Mouse (Mus musculus) liver, embryonic 13.5 days (tissue): Measurements from ENCODE around the gene Tpbgl. TPM values are rescaled to one million over a fixed set of nuclear protein-coding genes. Genes with fewer than 3 reads are reported as not detected.
A peak's percentile ranks its signal among the peaks of the same experiment; 100 is the strongest.

ENCODE experiments used
- ATAC-seq: fragments of 200-750 bp; cut with Nextera tagmentation; 2 replicates; pipeline ENCODE4 v1.8.0; 2017; ENCODE audit warnings: low read depth, mild to moderate bottlenecking, moderate number of reproducible peaks, moderate library complexity
- DNase-seq: peaks from one replicate; pipeline ENCODE4 v3.0.0; 2022
- H3K27ac ChIP-seq: fragments of 300-500 bp; sonication (generic); 2 replicates; pipeline ENCODE4 v1.5.1; 2015; ENCODE audit warnings: moderate library complexity, mild to moderate bottlenecking, inconsistent platforms
- H3K27me3 ChIP-seq: fragments of 300-500 bp; sonication (generic); 2 replicates; pipeline ENCODE4 v1.6.1; 2015; ENCODE audit warnings: mild to moderate bottlenecking, inconsistent platforms
- H3K36me3 ChIP-seq: fragments of 300-500 bp; sonication (generic); 2 replicates; pipeline ENCODE4 v1.6.1; 2015; ENCODE audit warnings: mild to moderate bottlenecking, inconsistent platforms
- H3K4me1 ChIP-seq: fragments of 300-500 bp; sonication (generic); replicated peaks from 2 replicates; pipeline ENCODE4 v1.6.1; 2015; ENCODE audit warnings: inconsistent platforms
- H3K4me2 ChIP-seq: fragments of 300-500 bp; sonication (generic); 2 replicates; pipeline ENCODE4 v1.6.1; 2015; ENCODE audit warnings: inconsistent platforms, mild to moderate bottlenecking, moderate library complexity
- H3K4me3 ChIP-seq: fragments of 300-500 bp; sonication (generic); replicated peaks from 2 replicates; pipeline ENCODE4 v1.5.1; 2015; ENCODE audit warnings: mild to moderate bottlenecking, inconsistent platforms
- H3K9ac ChIP-seq: fragments of 300-500 bp; sonication (generic); 2 replicates; pipeline ENCODE4 v1.6.1; 2015; ENCODE audit warnings: mild to moderate bottlenecking, inconsistent platforms
- H3K9me3 ChIP-seq: fragments of 300-500 bp; sonication (generic); replicated peaks from 2 replicates; pipeline ENCODE4 v1.6.1; 2016; ENCODE audit warnings: inconsistent platforms
- WGBS: fragments of 180-500 bp; shearing (Covaris S2); methylation state at CpG from one replicate; pipeline ENCODE4 v1.1.7; 2015; ENCODE audit not compliant: insufficient replicate concordance; 5-methylcytosine and 5-hydroxymethylcytosine counted together
- polyA plus RNA-seq: library from polyadenylated mRNA; unstranded; fragments of >200 nt; fragmentation: Nextera tagmentation; extraction: Ambion mirVana; gene quantifications from 2 replicates; pipeline ENCODE4 v1.2.1, GENCODE M21; 2015

Gene Tpbgl
- polyA plus RNA-seq, 1 experiment from 2014 or later = 0.16 TPM

DNA sequence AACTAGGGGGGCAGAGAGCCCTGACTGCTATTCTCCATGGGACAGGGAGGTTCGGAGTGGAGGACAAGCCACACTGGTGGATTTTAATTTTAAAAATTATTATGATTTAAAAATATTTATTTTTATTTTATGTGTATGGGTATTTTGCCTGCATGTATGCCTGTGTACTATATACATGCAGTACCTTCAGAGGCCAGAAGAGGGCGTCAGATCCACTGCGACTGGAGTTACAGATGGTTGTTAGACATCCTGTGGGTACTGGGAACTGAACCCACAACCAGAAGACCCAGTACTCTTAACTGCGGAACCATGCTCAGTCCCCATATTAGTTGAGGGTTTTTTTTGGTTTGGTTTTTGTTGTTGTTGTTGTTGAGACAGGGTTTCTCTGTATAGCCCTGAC, 28.2 kb downstream of the Tpbgl start:
- Histone ChIP-seq H3K4me1 (peaks cover 79% of the 10 kb centered on the region), H3K9me3 (no peaks in the 10 kb centered on the region), H3K4me3 (peak overlapping the region; percentile 77), H3K4me2 (peak overlapping the region; percentile 83), H3K27me3 (no peaks in the 10 kb centered on the region), H3K9ac (peak overlapping the region; percentile 92), H3K27ac (peak overlapping the region; percentile 99; the same call in 1 of the 2 replicates), H3K36me3 (peaks cover 90% of the 10 kb centered on the region)
- 74% methylated on average over 4 of the region's 4 CpGs for WGBS
- no peak for ATAC-seq
- no peak for DNase-seq

DNA sequence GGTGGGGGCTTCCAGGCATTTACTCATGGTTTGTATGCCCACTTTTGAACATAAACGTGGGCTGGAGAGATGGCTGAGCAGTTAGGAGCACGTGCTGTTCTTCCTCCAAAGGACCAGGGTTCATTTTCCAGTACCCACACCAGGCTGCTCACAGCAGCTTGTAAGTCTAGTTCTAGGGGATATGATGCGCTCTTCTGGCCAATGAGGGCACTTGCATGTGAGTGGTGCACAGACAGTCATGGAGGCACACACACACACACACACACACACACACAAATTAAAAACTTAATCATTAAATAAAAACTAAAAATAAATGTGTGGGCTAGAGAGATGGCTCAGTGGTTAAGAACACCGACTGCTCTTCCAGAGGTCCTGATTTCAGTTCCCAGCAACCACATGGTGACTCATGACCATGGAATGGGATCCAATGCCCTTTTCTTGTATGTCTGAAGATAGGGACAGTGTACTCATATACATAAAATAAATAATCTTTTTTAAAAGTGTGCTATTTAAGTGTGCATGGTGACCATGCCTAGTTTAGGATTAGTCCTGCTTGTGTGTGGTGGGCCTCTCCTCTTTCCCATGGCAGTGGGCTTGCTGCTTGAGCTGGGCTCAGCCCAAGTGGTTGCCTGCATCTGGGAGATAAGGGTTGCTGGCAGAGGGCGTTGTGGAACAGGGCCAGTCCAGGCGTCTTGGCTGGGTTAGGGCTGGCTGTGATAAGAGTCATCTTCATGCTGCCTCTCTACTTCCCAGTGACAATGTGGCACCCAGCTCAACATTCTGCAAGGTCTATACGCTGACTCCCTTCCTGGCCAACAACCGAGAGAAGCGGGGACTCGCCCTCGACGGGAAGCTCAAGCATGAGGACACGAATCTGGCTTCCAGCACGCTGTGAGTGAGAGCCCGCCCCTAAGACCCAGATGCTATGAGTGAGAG, 32.8 kb downstream of the Tpbgl start:
- Histone ChIP-seq H3K4me1 (peaks cover 79% of the 10 kb centered on the region), H3K9ac (peak overlapping the region; percentile 92), H3K4me3 (peak overlapping the region; percentile 77), H3K27me3 (no peaks in the 10 kb centered on the region), H3K9me3 (no peaks in the 10 kb centered on the region), H3K36me3 (peaks cover 71% of the 10 kb centered on the region), H3K4me2 (peak overlapping the region; percentile 83), H3K27ac (peak overlapping the region; percentile 99)
- DNase-seq (peak; percentile 93), ATAC-seq (peak; percentile 89)
- WGBS = 18% methylated on average over 15 of the region's 15 CpGs

DNA sequence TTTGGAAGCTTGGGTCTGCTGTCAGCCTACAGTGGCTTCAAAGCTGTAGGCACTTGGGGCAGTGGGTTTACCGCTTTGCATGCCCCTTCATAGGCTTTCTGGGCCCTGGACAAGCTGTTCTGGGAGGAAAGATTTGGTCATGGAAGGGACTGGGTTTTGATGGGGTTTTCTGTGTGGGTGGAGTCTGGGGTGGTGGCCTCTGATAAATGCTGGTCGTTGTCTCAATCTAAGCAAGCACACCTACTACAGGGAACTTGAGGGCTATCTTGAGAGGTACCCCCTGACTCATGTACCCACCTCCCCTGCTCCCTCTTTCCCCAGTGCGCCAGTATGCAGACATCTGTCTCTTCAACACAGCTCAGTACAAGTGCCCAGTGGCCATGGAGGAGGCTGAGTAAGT, 34.2 kb downstream of the Tpbgl start:
- Histone ChIP-seq H3K9ac (peak overlapping the region; percentile 92), H3K4me3 (peak overlapping the region; percentile 77), H3K27me3 (no peaks in the 10 kb centered on the region), H3K27ac (peak overlapping the region; percentile 99), H3K4me2 (peak overlapping the region; percentile 83), H3K36me3 (peaks cover 70% of the 10 kb centered on the region), H3K9me3 (no peaks in the 10 kb centered on the region), H3K4me1 (peaks cover 64% of the 10 kb centered on the region)
- 18% methylated on average over 3 of the region's 3 CpGs for WGBS
- ATAC-seq (peak; percentile 67), DNase-seq (peak; percentile 73)

DNA sequence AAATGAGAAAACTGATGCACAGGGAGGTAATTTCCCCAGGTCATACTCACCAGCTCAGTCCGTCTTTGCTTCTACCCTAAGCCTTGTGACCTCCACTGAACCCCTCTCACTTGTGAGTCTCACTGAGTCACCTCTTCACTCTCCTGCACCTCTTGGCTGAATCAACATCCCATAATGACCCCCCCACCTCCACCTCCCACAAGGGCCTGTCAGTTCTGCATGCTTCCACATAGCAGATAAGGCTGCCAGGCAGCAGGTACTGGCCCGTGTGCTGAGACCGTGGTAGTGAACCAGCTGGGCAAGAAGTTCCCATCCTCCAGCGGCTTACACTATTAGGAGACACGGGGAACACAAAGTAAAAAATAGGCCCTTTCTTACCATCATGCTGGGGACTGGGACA, 36.3 kb downstream of the Tpbgl start:
- ATAC-seq = peak; percentile 29
- Histone ChIP-seq H3K4me3 (no peak overlapping the region), H3K9ac (peak overlapping the region; percentile 92), H3K27ac (peak overlapping the region; percentile 99), H3K27me3 (no peaks in the 10 kb centered on the region), H3K9me3 (no peaks in the 10 kb centered on the region), H3K4me1 (peaks cover 46% of the 10 kb centered on the region), H3K4me2 (peak overlapping the region; percentile 38), H3K36me3 (peaks cover 69% of the 10 kb centered on the region)
- peak; percentile 59 for DNase-seq
- WGBS = 54% methylated on average over 5 of the region's 5 CpGs

DNA sequence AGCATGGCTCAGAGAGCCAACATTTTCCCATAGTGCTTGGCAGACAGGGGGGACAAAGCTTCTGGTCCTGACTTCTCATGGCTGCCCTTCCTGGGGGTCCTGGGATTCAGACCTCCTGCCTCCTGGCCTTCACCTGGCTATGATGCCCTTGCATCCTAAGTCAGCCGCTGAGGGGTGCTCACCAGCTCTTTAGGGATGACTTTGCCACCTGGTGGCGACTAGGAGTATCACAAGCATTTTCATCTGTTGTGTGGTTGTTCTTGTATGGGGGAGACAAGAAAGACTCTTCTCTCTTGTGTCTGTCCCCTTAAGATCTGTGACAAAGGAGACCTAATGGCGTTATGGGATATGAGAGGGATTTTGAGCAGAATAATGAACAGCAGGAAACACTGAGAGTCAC, 36.8 kb downstream of the Tpbgl start:
- H3K36me3 ChIP-seq = peaks cover 69% of the 10 kb centered on the region
- no peaks in the 10 kb centered on the region for H3K9me3 ChIP-seq
- H3K4me2 ChIP-seq = peak overlapping the region; percentile 38
- no peaks in the 10 kb centered on the region for H3K27me3 ChIP-seq
- peaks cover 46% of the 10 kb centered on the region for H3K4me1 ChIP-seq
- peak overlapping the region; percentile 99 for H3K27ac ChIP-seq
- H3K4me3 ChIP-seq = no peak overlapping the region
- WGBS = 7% methylated on average over 3 of the region's 3 CpGs
- DNase-seq (peak; percentile 67), ATAC-seq (no peak)
- peak overlapping the region; percentile 92; the same call in 1 of the 2 replicates for H3K9ac ChIP-seq

DNA sequence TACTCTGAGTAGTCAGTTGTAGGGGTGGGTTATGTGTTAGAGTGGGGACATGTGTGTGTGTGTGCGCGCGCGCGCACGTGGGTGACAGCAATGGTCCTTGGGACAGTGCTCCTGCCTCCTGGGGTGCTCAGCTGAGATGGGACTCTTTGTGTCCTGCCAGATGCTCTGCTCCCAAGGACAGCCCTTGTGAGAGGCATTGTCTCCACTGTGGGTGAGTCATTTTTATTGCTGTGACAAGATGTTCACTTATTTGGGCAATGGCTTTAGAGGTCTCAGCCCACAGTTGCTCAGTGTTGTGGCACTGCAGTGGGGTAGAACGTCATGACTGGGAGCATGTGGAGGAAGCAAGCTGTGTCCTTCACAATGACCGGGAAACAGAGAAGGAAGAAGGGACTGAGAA, 40.9 kb downstream of the Tpbgl start:
- WGBS = 86% methylated on average over 8 of the region's 8 CpGs
- H3K27ac ChIP-seq = no peak overlapping the region
- H3K9ac ChIP-seq = no peak overlapping the region
- no peak overlapping the region for H3K4me2 ChIP-seq
- H3K36me3 ChIP-seq = peaks cover 66% of the 10 kb centered on the region
- no peak overlapping the region for H3K4me3 ChIP-seq
- no peaks in the 10 kb centered on the region for H3K9me3 ChIP-seq
- H3K4me1 ChIP-seq = peaks cover 40% of the 10 kb centered on the region
- DNase-seq = no peak
- no peaks in the 10 kb centered on the region for H3K27me3 ChIP-seq
- no peak for ATAC-seq

DNA sequence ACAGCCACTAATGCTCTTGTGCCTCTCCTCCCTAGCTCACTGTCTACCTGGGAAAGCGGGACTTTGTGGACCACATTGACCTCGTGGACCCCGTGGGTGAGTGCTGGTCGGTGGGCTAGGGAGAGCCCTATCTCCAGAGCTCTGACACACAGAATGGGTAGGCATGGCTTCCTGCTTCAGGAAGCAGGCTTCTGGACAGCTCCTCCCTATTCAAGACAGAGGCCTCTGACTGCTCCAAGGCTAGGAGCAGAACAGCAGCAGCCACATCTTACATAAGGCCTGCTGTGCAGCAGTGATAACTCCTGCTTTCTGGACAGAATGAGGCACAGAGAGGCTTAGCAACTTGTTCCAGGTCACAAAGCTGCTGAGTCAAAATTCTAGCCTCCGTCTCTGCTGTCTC, 43.3 kb downstream of the Tpbgl start:
- Histone ChIP-seq H3K4me2 (no peak overlapping the region), H3K4me3 (no peak overlapping the region), H3K4me1 (peaks cover 48% of the 10 kb centered on the region), H3K27ac (no peak overlapping the region; the same call in 1 of the 2 replicates), H3K36me3 (peaks cover 51% of the 10 kb centered on the region), H3K9ac (no peak overlapping the region), H3K9me3 (no peaks in the 10 kb centered on the region), H3K27me3 (no peaks in the 10 kb centered on the region)
- no peak for DNase-seq
- 49% methylated on average over 5 of the region's 5 CpGs for WGBS
- ATAC-seq = peak; percentile 41; the same call in 1 of the 2 replicates

DNA sequence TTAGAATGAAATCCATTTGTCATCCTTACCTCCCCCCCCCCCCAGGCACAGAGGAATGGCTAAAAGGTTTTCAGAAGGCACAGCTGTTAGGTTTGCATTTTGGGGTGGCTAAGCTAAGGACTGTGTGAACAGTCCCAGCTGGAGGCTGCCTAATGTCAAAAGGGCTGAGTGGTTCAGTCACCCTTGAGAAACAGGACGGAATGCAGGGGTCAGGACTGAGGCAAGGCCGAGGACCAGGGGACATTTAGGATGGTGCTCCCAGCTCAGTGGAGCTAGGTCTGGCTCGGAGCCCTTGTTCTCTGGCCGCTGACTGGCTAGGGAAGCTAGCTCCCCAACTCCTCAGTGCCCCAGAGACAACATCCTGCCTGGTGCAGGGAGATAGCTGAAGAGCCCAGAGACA, 44.0 kb downstream of the Tpbgl start:
- peaks cover 44% of the 10 kb centered on the region for H3K36me3 ChIP-seq
- 67% methylated on average over 4 of the region's 4 CpGs for WGBS
- H3K9me3 ChIP-seq = no peaks in the 10 kb centered on the region
- no peaks in the 10 kb centered on the region for H3K27me3 ChIP-seq
- no peak overlapping the region for H3K9ac ChIP-seq
- no peak for ATAC-seq
- no peak overlapping the region for H3K4me3 ChIP-seq
- H3K4me2 ChIP-seq = no peak overlapping the region
- H3K4me1 ChIP-seq = peaks cover 48% of the 10 kb centered on the region
- DNase-seq = no peak
- H3K27ac ChIP-seq = no peak overlapping the region; the same call in 1 of the 2 replicates

DNA sequence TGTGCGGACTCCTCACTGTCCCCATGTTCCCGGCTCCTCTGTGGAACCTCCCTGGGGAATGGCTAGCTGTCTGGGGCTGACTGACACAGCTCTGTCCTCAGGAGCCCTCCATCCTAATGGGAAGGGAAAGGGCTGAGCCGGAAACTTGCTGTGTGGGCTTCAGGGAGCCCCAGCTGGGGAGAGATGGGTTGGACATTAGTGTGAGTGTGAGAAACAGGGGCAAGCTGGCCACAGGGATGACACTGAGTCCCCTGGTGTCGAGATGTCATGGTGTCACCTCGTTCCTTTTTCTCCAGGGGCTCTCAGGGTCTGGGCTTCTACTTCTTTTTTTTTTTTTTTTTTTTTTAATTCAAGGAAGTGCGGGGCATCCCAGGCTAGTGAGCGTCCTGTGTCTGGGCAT, 44.6 kb downstream of the Tpbgl start:
- H3K9me3 ChIP-seq = no peaks in the 10 kb centered on the region
- DNase-seq (no peak), ATAC-seq (no peak)
- no peak overlapping the region for H3K9ac ChIP-seq
- H3K4me3 ChIP-seq = no peak overlapping the region
- peaks cover 38% of the 10 kb centered on the region for H3K36me3 ChIP-seq
- no peak overlapping the region for H3K4me2 ChIP-seq
- no peak overlapping the region for H3K27ac ChIP-seq
- 65% methylated on average over 7 of the region's 7 CpGs for WGBS
- no peaks in the 10 kb centered on the region for H3K27me3 ChIP-seq
- peaks cover 48% of the 10 kb centered on the region for H3K4me1 ChIP-seq

DNA sequence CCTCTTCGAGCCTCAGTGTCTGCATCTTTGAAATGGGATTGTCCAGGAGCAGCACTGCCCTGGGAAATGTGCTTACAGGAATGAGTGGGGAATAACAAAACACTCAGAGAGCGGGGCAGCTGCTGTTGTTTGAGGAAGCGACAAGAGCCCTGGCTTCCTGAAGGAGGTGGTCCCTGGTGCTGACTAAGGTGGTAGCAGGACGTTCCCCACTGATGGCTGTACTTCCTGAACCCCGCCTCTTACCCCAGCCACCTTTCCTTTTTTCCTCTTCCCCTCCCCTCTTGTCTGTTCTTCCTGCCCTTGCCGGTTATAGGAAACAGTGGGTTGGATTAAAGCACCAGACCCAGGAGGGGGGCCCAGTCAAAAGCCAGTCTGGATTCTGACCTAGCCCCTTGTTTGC, 46.7 kb downstream of the Tpbgl start:
- Histone ChIP-seq H3K9ac (no peak overlapping the region), H3K4me3 (no peak overlapping the region), H3K4me1 (peaks cover 48% of the 10 kb centered on the region), H3K27me3 (no peaks in the 10 kb centered on the region), H3K9me3 (no peaks in the 10 kb centered on the region), H3K27ac (0 out of 2 replicates have a peak overlapping the region, but pooled peaks have one; percentile 24), H3K36me3 (peaks cover 20% of the 10 kb centered on the region), H3K4me2 (no peak overlapping the region)
- DNase-seq (no peak), ATAC-seq (no peak)
- WGBS = 38% methylated on average over 6 of the region's 6 CpGs

DNA sequence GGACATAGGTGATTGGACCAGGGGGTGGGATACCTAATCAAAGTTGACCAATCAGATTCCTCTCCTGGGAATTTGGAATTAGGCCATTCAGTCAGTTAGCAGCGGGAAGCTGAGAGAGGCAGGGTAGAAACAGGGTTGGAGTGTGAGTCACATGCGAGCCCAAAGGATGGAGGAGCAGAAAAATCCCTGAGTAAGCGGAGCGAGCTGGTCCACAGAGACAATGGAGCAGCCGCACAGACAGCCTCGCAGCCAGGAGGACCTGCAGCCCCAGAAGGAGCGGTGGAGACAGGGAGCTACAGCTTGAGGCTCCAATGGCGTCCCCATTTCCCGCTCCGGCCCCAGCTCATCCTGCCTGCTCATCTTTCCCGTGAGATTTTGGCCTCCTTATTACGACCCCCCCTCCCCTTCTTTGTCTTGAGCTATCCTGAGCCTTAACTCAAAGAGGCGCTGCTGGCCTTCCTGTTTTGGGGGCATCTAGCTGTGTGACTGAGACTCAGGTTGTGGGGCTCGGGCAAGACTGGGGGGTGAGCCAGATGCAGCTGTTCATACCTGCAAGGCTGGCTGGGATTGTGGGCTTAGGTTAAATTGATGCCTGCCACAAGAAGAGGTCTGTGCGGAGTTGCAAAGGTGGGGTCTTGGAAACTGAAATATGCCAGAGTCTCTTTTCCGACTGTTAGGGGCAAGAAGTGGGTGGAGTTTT, 47.3 kb downstream of the Tpbgl start:
- Histone ChIP-seq H3K27ac (0 out of 2 replicates have a peak overlapping the region, but pooled peaks have one; percentile 6), H3K9me3 (no peaks in the 10 kb centered on the region), H3K4me2 (no peak overlapping the region), H3K36me3 (peaks cover 16% of the 10 kb centered on the region), H3K27me3 (no peaks in the 10 kb centered on the region), H3K4me3 (no peak overlapping the region), H3K9ac (no peak overlapping the region), H3K4me1 (peaks cover 48% of the 10 kb centered on the region)
- WGBS = 48% methylated on average over 16 of the region's 16 CpGs
- ATAC-seq (no peak), DNase-seq (no peak)
